25 mouse cellular contexts compared by ENCODE assay signal in the genomic region with DNA sequence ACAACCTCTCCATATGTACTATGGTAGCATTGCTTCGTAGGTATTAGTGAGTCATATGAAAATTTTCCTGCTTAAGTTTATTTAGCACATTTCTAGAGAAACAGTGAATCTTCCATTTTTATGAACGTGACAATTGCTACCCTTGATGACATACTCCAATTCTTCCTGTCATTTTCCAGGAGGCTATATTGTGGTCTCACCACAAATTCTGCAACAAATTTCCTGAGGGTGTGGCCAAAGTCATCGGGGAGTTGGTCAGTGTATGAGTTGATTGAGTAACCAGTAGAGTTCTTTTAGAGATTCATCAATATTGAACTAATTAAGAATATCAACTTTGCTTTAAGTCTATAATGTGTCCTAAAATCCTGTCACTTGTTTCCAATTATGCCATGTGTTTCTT. TPM values are rescaled to one million over a fixed set of nuclear protein-coding genes. Genes with fewer than 3 reads are reported as not detected.
DNase-seq lines count a peak whose midpoint lies in the region; ATAC-seq and TF ChIP-seq lines count a peak whose summit lies in the region.
"Had no signal": no experiment of that assay in that cellular context is flagged by ENCODE, and none has a peak within 500 bp of the region (broad histone marks: within the 10 kb centered on the region; RNA-seq: fewer than 3 reads in every experiment).

No protein-coding gene starts in this region.

- no peak overlapping the region for H3K4me3 ChIP-seq in lung, postnatal 0 days (ENCODE audit: low read depth, low read length)
- H3K4me3 ChIP-seq: embryonic facial prominence, embryonic 13.5 days; embryonic facial prominence, embryonic 15.5 days; erythroblast, embryonic 14.5 days; forebrain, embryonic 10.5 days; forebrain, embryonic 12.5 days had no signal

- no peak for TF ChIP-seq CTCF in lung, postnatal 0 days (IDR thresholded peaks at IDR 0.05)

- H3K4me1 ChIP-seq in lung, postnatal 0 days (ENCODE audit: insufficient read depth, low read depth, low read length): no peaks in the 10 kb centered on the region
- H3K4me1 ChIP-seq: embryonic facial prominence, embryonic 13.5 days; embryonic facial prominence, embryonic 15.5 days; forebrain, embryonic 10.5 days; forebrain, embryonic 12.5 days had no signal

- H3K27ac ChIP-seq in lung, postnatal 0 days (ENCODE audit: low read length): no peak overlapping the region
- H3K27ac ChIP-seq: embryonic facial prominence, embryonic 13.5 days; embryonic facial prominence, embryonic 15.5 days; forebrain, embryonic 10.5 days; forebrain, embryonic 12.5 days had no signal

- peak; percentile 87 for ATAC-seq in common myeloid progenitor, adult 5-6 weeks (replicated peaks; ENCODE audit: low read depth, poor library complexity, severe bottlenecking)
- ATAC-seq in hematopoietic stem cell, adult 5-6 weeks (replicated peaks in 1 of 2; ENCODE audit: insufficient read depth in 1 of 2, low FRiP score in 2 of 2, low TSS enrichment in 1 of 2, low read depth in 1 of 2, poor library complexity in 2 of 2, severe bottlenecking in 2 of 2): peak; percentile 37 to 58; a peak in 1 of 4 replicates
- ATAC-seq in megakaryocyte progenitor cell, adult 5-6 weeks (replicated peaks; ENCODE audit: poor library complexity): peak; percentile 93
- no peak for ATAC-seq in lung, postnatal 0 days
- ATAC-seq: forebrain, embryonic 14.5 days; forebrain, embryonic 16.5 days had no signal

- H3K9me3 ChIP-seq in lung, postnatal 0 days (ENCODE audit: low read length): no peaks in the 10 kb centered on the region
- H3K9me3 ChIP-seq: embryonic facial prominence, embryonic 13.5 days; embryonic facial prominence, embryonic 15.5 days; forebrain, embryonic 10.5 days; forebrain, embryonic 12.5 days had no signal

- TF ChIP-seq EP300 in lung, postnatal 0 days (IDR thresholded peaks at IDR 0.05): no peak

- H3K4me2 ChIP-seq in lung, postnatal 0 days (replicated peaks; ENCODE audit: low read depth, low read length): no peak overlapping the region
- H3K4me2 ChIP-seq: embryonic facial prominence, embryonic 13.5 days; embryonic facial prominence, embryonic 15.5 days; forebrain, embryonic 12.5 days had no signal

- H3K9ac ChIP-seq in lung, postnatal 0 days (replicated peaks; ENCODE audit: low read depth): no peak overlapping the region
- H3K9ac ChIP-seq: embryonic facial prominence, embryonic 13.5 days; embryonic facial prominence, embryonic 15.5 days; forebrain, embryonic 12.5 days had no signal

- DNase-seq in gastrocnemius, postnatal 25 days: no peak
- no peak for DNase-seq in thymus, postnatal 36 days
- no peak for DNase-seq in lung, postnatal 0 days (ENCODE audit: low spot score)
- DNase-seq: adrenal gland, adult 2 months; adrenal gland, postnatal 10 days; adrenal gland, postnatal 25 days; cerebellum, adult 11 months; cerebellum, adult 18-20 months; cerebellum, adult 8-10 months; cerebellum, adult 9-11 months; cerebellum, postnatal 14 days; cerebellum, postnatal 36 days; embryo, embryonic 11 days had no signal

- 69% methylated on average over 3 of the region's 3 CpGs for WGBS in lung, postnatal 0 days

- H3K36me3 ChIP-seq in lung, postnatal 0 days (ENCODE audit: insufficient read depth, low read length): no peaks in the 10 kb centered on the region
- H3K36me3 ChIP-seq: embryonic facial prominence, embryonic 13.5 days; embryonic facial prominence, embryonic 15.5 days; forebrain, embryonic 10.5 days; forebrain, embryonic 12.5 days had no signal

- no peaks in the 10 kb centered on the region for H3K27me3 ChIP-seq in lung, postnatal 0 days (replicated peaks; ENCODE audit: insufficient read depth, low read length)
- H3K27me3 ChIP-seq: embryonic facial prominence, embryonic 13.5 days; embryonic facial prominence, embryonic 15.5 days; forebrain, embryonic 12.5 days had no signal

RNA-seq across cellular contexts. Expression of gene Hgf, which starts 5.8 kb away (rescaled TPM):
- total RNA-seq in common myeloid progenitor, adult 5-6 weeks (2017): 22.6 and 23.4 TPM in 2 replicates
- total RNA-seq in hematopoietic stem cell, adult 5-6 weeks (2017): 36.5 and 37.4 TPM in 2 replicates
- 10.5 and 12.0 TPM in 2 replicates for total RNA-seq in megakaryocyte progenitor cell, adult 5-6 weeks (2015)
- 11.1 and 11.2 TPM in 2 replicates for total RNA-seq in megakaryocyte progenitor cell, adult 5-6 weeks (2017)
- total RNA-seq in gastrocnemius, postnatal 25 days (2021): under 1 TPM; 0.41 to 0.67 TPM
- 2.1 and 3.2 TPM in 2 replicates for polyA plus RNA-seq in lung, postnatal 0 days (2015; fragmentation: Nextera tagmentation; extraction: Ambion mirVana)
- total RNA-seq: ES-E14, MEL had no signal
- polyA plus RNA-seq: erythroblast, embryonic 14.5 days had no signal

Comparison
In these comparisons a context has a peak if more than half of its experiments do, and no peak if none do; other contexts are left out.
1. RNA of gene Hgf, which starts 5.8 kb away (total RNA-seq): 36.5 to 37.4 TPM in hematopoietic stem cell, adult 5-6 weeks, 22.6 to 23.4 TPM in common myeloid progenitor, adult 5-6 weeks and 10.5 to 12.0 TPM in megakaryocyte progenitor cell, adult 5-6 weeks; 0.41 to 0.67 TPM in gastrocnemius, postnatal 25 days; every median in the first group is over 4 times any median in the second.